Mouse (Mus musculus): ENCODE results near the gene Ank.

DNA sequence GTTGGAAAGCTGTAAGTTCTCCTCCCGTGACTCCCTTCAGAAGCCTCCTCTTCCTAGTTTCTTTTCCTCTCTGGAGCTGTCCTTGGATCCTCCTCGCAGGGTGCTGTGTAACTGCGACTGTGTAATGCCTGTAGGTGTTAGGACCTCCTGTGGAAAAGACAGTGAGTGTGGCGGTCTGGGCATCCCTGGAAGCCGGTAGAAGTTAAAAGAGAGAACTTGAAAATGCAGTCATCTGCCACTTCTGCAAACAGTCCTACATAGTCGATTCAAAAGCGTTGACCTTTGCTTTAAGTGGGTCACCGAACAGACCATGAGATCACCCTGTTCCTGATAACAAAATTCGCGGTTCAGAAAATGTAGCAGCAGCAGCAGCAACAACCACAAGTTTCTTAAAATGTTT lies 27.0 kb downstream of the Ank start:
- no peak for TF ChIP-seq TAL1 (IDR thresholded peaks at IDR 0.05; ENCODE audit: low read length)
- no peak for TF ChIP-seq GATA1 (IDR thresholded peaks at IDR 0.05; ENCODE audit: low read length)

Data from erythroblast, embryonic 14.5 days (primary cell).